ENCODE assay signal across 9 mouse cellular contexts in genomic region chr10:43581260-43581659, GRCm38 (mm10). TPM values are rescaled to one million over a fixed set of nuclear protein-coding genes. Genes with fewer than 3 reads are reported as not detected.
A peak's percentile ranks its signal among the peaks of the same experiment; 100 is the strongest.
DNase-seq lines count a peak whose midpoint lies in the region; ATAC-seq and TF ChIP-seq lines count a peak whose summit lies in the region.
"Had no signal": no experiment of that assay in that cellular context is flagged by ENCODE, and none has a peak within 500 bp of the region (broad histone marks: within the 10 kb centered on the region; RNA-seq: fewer than 3 reads in every experiment).

No protein-coding gene starts in this region.

- H3K4me1 ChIP-seq in lung, embryonic 15.5 days, result peaks cover 23% of the 10 kb centered on the region
- no peaks in the 10 kb centered on the region for H3K4me1 ChIP-seq in lung, adult 2 months (ENCODE audit: control insufficient read depth, insufficient read depth, low read length)
- no peaks in the 10 kb centered on the region for H3K4me1 ChIP-seq in embryonic fibroblast, embryonic 13.5 days (ENCODE audit: control insufficient read depth, insufficient read depth, low read length)
- peaks cover 18% of the 10 kb centered on the region for H3K4me1 ChIP-seq in limb, embryonic 10.5 days
- peaks cover 38% of the 10 kb centered on the region for H3K4me1 ChIP-seq in neural tube, embryonic 13.5 days (replicated peaks)

- no peak for TF ChIP-seq POLR2A in lung, adult 2 months (IDR thresholded peaks at IDR 0.05; ENCODE audit: borderline replicate concordance, extremely low read depth, low read depth, low read length)
- TF ChIP-seq POLR2A in embryonic fibroblast, embryonic 13.5 days (IDR thresholded peaks at IDR 0.05; ENCODE audit: low read depth, low read length), result no peak

- H3K27me3 ChIP-seq in lung, embryonic 15.5 days, result no peaks in the 10 kb centered on the region
- no peaks in the 10 kb centered on the region for H3K27me3 ChIP-seq in limb, embryonic 10.5 days (ENCODE audit: low read depth, poor library complexity, severe bottlenecking)
- 0 out of 2 replicates have a peak, but pooled peaks cover 5% of the 10 kb centered on the region for H3K27me3 ChIP-seq in neural tube, embryonic 13.5 days

- no peak for ATAC-seq in lung, embryonic 15.5 days (ENCODE audit: borderline replicate concordance, extremely low read depth, low FRiP score, low TSS enrichment)
- no peak for ATAC-seq in neural tube, embryonic 13.5 days (ENCODE audit: low read depth)

- peak overlapping the region; percentile 99 for H3K4me2 ChIP-seq in lung, embryonic 15.5 days
- peak overlapping the region; percentile 72 for H3K4me2 ChIP-seq in neural tube, embryonic 13.5 days

- H3K9ac ChIP-seq in lung, embryonic 15.5 days, result peak overlapping the region; percentile 79
- peak overlapping the region; percentile 97 for H3K9ac ChIP-seq in neural tube, embryonic 13.5 days

- H3K9me3 ChIP-seq in lung, embryonic 15.5 days, result no peaks in the 10 kb centered on the region
- no peaks in the 10 kb centered on the region for H3K9me3 ChIP-seq in limb, embryonic 10.5 days (replicated peaks)
- H3K9me3 ChIP-seq in neural tube, embryonic 13.5 days, result no peaks in the 10 kb centered on the region

- DNase-seq in lung, adult 2 months, result no peak
- no peak for DNase-seq in limb, embryonic 10.5 days (ENCODE audit: low spot score)
- no peak for DNase-seq in T-cell, adult 2 months (ENCODE audit: low spot score)
- no peak for DNase-seq in left cerebral cortex, adult 9 months (ENCODE audit: low spot score in 2 of 2)
- DNase-seq in layer of hippocampus, adult 8-10 months (ENCODE audit: low spot score in 2 of 2), result no peak
- DNase-seq: gastrocnemius, postnatal 14 days had no signal

- H3K27ac ChIP-seq in lung, embryonic 15.5 days, result peak overlapping the region; percentile 97
- no peak overlapping the region for H3K27ac ChIP-seq in embryonic fibroblast, embryonic 13.5 days (ENCODE audit: insufficient read depth, low read length)
- peak overlapping the region; percentile 100 for H3K27ac ChIP-seq in limb, embryonic 10.5 days
- H3K27ac ChIP-seq in neural tube, embryonic 13.5 days (replicated peaks), result peak overlapping the region; percentile 100

- H3K4me3 ChIP-seq in lung, embryonic 15.5 days, result peak overlapping the region; percentile 67
- H3K4me3 ChIP-seq in lung, adult 2 months (replicated peaks; ENCODE audit: extremely low read depth, low read depth, low read length), result no peak overlapping the region
- peak overlapping the region; percentile 95 for H3K4me3 ChIP-seq in embryonic fibroblast, embryonic 13.5 days (ENCODE audit: insufficient read depth, low read length)
- peak overlapping the region; percentile 86 for H3K4me3 ChIP-seq in limb, embryonic 10.5 days
- peak overlapping the region; percentile 67 for H3K4me3 ChIP-seq in neural tube, embryonic 13.5 days

- peaks cover 16% of the 10 kb centered on the region for H3K36me3 ChIP-seq in lung, embryonic 15.5 days
- peaks cover 53% of the 10 kb centered on the region for H3K36me3 ChIP-seq in limb, embryonic 10.5 days
- H3K36me3 ChIP-seq in neural tube, embryonic 13.5 days, result peaks cover 41% of the 10 kb centered on the region

- TF ChIP-seq CTCF in lung, adult 2 months (IDR thresholded peaks at IDR 0.05; ENCODE audit: insufficient read depth, low read length), result no peak
- TF ChIP-seq CTCF in embryonic fibroblast, embryonic 13.5 days (IDR thresholded peaks at IDR 0.05; ENCODE audit: borderline replicate concordance, insufficient read depth, low read length), result no peak

- WGBS in lung, embryonic 15.5 days, result 43% methylated on average over 3 of the region's 3 CpGs
- 70% methylated on average over 3 of the region's 3 CpGs for WGBS in lung, adult 2 months
- 70% methylated on average over 3 of the region's 3 CpGs for WGBS in limb, embryonic 10.5 days
- WGBS in neural tube, embryonic 13.5 days, result 35% methylated on average over 3 of the region's 3 CpGs

RNA-seq across cellular contexts. Expression of gene Cd24a, which starts 3.2 kb away (rescaled TPM):
- polyA plus RNA-seq in lung, embryonic 15.5 days (2015; fragmentation: Nextera tagmentation; extraction: Ambion mirVana), result 204 and 215 TPM in 2 replicates
- 212 and 239 TPM in 2 replicates for polyA plus RNA-seq in lung, adult 2 months (2012; rRNA removed)
- 63.0 and 85.7 TPM in 2 replicates for polyA plus RNA-seq in embryonic fibroblast, embryonic 13.5 days (2011; ENCODE audit: insufficient read length, low read depth, missing spikeins)
- polyA plus RNA-seq in limb, embryonic 10.5 days (2016; fragmentation: Nextera tagmentation; extraction: Ambion mirVana), result 568 and 623 TPM in 2 replicates
- 1,087 and 1,092 TPM in 2 replicates for polyA plus RNA-seq in neural tube, embryonic 13.5 days (2015; fragmentation: Nextera tagmentation; extraction: Ambion mirVana)
- total RNA-seq in layer of hippocampus, adult 8-10 months (2022), result 10 to 100 TPM in 3 of 4 experiments, 1 to 10 TPM in 1; 7.3 to 13.6 (median 12.1) TPM

RNA-seq across cellular contexts. Expression of gene 1700021F05Rik, which starts 40.5 kb away (rescaled TPM):
- polyA plus RNA-seq in lung, embryonic 15.5 days (2015; fragmentation: Nextera tagmentation; extraction: Ambion mirVana), result 48.1 and 52.1 TPM in 2 replicates
- 3.1 and 7.1 TPM in 2 replicates for polyA plus RNA-seq in lung, adult 2 months (2012; rRNA removed)
- polyA plus RNA-seq in embryonic fibroblast, embryonic 13.5 days (2011; ENCODE audit: insufficient read length, low read depth, missing spikeins), result 30.7 and 32.6 TPM in 2 replicates
- polyA plus RNA-seq in limb, embryonic 10.5 days (2016; fragmentation: Nextera tagmentation; extraction: Ambion mirVana), result 59.7 and 63.5 TPM in 2 replicates
- polyA plus RNA-seq in neural tube, embryonic 13.5 days (2015; fragmentation: Nextera tagmentation; extraction: Ambion mirVana), result 63.9 and 64.8 TPM in 2 replicates
- total RNA-seq in layer of hippocampus, adult 8-10 months (2022), result 10 to 100 TPM; 33.9 to 44.5 (median 41.1) TPM

RNA-seq across cellular contexts. Expression of gene Gm9803, which starts 57.4 kb away (rescaled TPM):
- 10.8 and 15.1 TPM in 2 replicates for polyA plus RNA-seq in lung, embryonic 15.5 days (2015; fragmentation: Nextera tagmentation; extraction: Ambion mirVana)
- polyA plus RNA-seq in lung, adult 2 months (2012; rRNA removed), result 44.3 and 73.8 TPM in 2 replicates
- polyA plus RNA-seq in embryonic fibroblast, embryonic 13.5 days (2011; ENCODE audit: insufficient read length, low read depth, missing spikeins), result 15.4 and 21.8 TPM in 2 replicates
- 11.1 and 14.8 TPM in 2 replicates for polyA plus RNA-seq in limb, embryonic 10.5 days (2016; fragmentation: Nextera tagmentation; extraction: Ambion mirVana)
- polyA plus RNA-seq in neural tube, embryonic 13.5 days (2015; fragmentation: Nextera tagmentation; extraction: Ambion mirVana), result 24.5 and 38.8 TPM in 2 replicates
- 10 to 100 TPM in 2 of 4 experiments, 1 to 10 TPM in 2; 6.6 to 17.1 (median 11.8) TPM for total RNA-seq in layer of hippocampus, adult 8-10 months (2022)
